Mouse (Mus musculus): ENCODE measurements at regions not wholly inside any gene's neighbourhood (a gene's known extent, or its start where the extent isn't known, plus 50 kb on each side); places are given as distances from the start of the nearest gene placed in this dataset.

- TF ChIP-seq FLI1 (IDR thresholded peaks at IDR 0.05; ENCODE audit: low read length) (no peak), GATA1 (IDR thresholded peaks at IDR 0.05; ENCODE audit: borderline replicate concordance, low read length) (no peak)
- Histone ChIP-seq H3K36me3 (replicated peaks; ENCODE audit: low read length) (no peaks in the 10 kb centered on the region), H3K27me3 (replicated peaks) (no peaks in the 10 kb centered on the region), H3K4me3 (replicated peaks) (no peak overlapping the region), H3K4me1 (no peaks in the 10 kb centered on the region), H3K9me3 (no peaks in the 10 kb centered on the region)
These were observed 628.5 kb upstream of the 4930452B06Rik start for GRCm38 (mm10) chr14:9294555-9294954.

- Histone ChIP-seq H3K4me1 (no peaks in the 10 kb centered on the region), H3K27me3 (replicated peaks) (no peaks in the 10 kb centered on the region), H3K36me3 (replicated peaks; ENCODE audit: low read length) (no peaks in the 10 kb centered on the region), H3K4me3 (replicated peaks) (no peak overlapping the region), H3K9me3 (peaks cover 3% of the 10 kb centered on the region; the same call in 1 of the 2 replicates)
- TF ChIP-seq GATA1 (IDR thresholded peaks at IDR 0.05; ENCODE audit: borderline replicate concordance, low read length) (no peak), FLI1 (IDR thresholded peaks at IDR 0.05; ENCODE audit: low read length) (no peak)
These were observed 622.1 kb upstream of the 4930452B06Rik start for GRCm38 (mm10) chr14:9288103-9288502.

- H3K9me3 ChIP-seq, result peaks cover 3% of the 10 kb centered on the region; the same call in 1 of the 2 replicates
- no peaks in the 10 kb centered on the region for H3K4me1 ChIP-seq
- no peaks in the 10 kb centered on the region for H3K27me3 ChIP-seq (replicated peaks)
- TF ChIP-seq FLI1 (IDR thresholded peaks at IDR 0.05; ENCODE audit: low read length), result no peak
- no peak for TF ChIP-seq GATA1 (IDR thresholded peaks at IDR 0.05; ENCODE audit: borderline replicate concordance, low read length)
- no peaks in the 10 kb centered on the region for H3K36me3 ChIP-seq (replicated peaks; ENCODE audit: low read length)
- peak overlapping the region; percentile 14 for H3K4me3 ChIP-seq (replicated peaks)
These were observed 619.6 kb upstream of the 4930452B06Rik start for GRCm38 (mm10) chr14:9285606-9286002.

DNA sequence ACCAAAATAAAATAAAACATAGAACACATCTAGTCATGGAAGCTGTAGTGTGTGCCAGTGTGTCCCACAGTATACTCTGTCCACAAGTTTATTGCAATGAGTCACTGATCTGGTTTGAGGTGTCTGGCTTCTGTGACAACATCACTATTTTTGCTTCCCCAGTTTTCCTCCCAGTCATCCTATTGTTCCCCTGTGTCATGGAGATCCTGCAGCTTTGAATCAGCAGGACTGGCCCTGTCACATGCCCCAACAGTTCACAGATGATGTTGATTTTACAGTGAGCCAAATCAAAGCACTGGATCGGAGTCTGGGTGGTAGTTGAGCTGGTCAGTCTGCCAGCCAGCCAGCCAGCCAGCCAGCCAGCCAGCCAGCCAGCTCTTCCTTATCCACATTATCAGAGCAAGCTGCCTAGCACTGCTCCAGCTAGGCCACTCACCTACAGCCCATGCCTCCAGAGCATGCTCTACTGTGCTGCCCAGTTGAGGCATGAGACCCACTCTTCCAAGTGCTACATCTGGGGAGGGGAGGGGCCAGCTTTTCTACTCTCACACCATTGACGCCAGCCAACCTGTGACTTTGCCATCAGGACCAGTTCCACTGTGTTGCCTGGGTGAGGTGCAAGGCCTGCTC is 619.1 kb upstream of the 4930452B06Rik start:
- peaks cover 3% of the 10 kb centered on the region; the same call in 1 of the 2 replicates for H3K9me3 ChIP-seq
- H3K4me1 ChIP-seq, result no peaks in the 10 kb centered on the region
- no peaks in the 10 kb centered on the region for H3K27me3 ChIP-seq (replicated peaks)
- no peak for TF ChIP-seq GATA1 (IDR thresholded peaks at IDR 0.05; ENCODE audit: borderline replicate concordance, low read length)
- TF ChIP-seq FLI1 (IDR thresholded peaks at IDR 0.05; ENCODE audit: low read length), result no peak
- H3K4me3 ChIP-seq (replicated peaks), result no peak overlapping the region
- H3K36me3 ChIP-seq (replicated peaks; ENCODE audit: low read length), result no peaks in the 10 kb centered on the region

DNA sequence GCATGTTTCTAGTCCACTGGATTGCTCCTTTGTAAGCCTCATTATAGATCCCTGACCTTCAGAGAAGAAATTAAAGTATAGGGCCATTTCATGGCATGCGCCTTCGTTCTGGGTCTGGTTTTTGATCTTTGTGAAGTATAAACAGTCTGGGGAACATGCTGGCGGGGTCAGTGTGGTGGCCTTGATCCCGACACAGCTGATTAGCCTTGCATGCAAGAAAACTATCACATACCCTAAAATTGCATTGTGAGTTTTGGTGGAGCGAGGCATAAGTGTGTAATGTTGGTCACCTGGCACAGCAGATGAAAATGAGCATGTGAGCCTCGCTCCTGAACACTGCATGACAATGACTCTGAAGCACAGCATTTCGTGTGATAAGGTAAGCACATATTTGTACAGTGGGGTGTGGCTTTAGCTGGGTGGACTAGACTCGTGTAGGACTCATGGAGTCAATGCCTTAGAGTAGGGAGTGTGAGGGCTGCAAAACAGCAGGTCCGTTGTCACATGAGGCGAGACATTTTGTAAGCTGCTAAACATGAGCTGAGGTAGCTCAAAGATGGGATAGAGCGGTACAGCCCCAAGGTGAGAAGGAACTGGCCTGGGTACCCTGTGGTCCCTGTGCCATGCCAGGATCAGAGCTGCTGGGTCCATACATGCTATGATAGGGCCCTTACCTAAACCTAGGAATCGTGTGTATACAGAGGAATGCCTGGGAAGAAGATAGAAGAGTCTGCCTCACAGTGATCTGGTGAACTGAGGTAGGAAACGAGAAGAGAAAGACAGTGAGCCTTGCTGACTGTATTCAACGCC is 601.4 kb upstream of the 4930452B06Rik start:
- Histone ChIP-seq H3K36me3 (replicated peaks; ENCODE audit: low read length) (no peaks in the 10 kb centered on the region), H3K27me3 (replicated peaks) (no peaks in the 10 kb centered on the region), H3K4me3 (replicated peaks) (no peak overlapping the region), H3K4me1 (no peaks in the 10 kb centered on the region), H3K9me3 (peaks cover 2% of the 10 kb centered on the region; the same call in 1 of the 2 replicates)
- TF ChIP-seq GATA1 (IDR thresholded peaks at IDR 0.05; ENCODE audit: borderline replicate concordance, low read length) (no peak), FLI1 (IDR thresholded peaks at IDR 0.05; ENCODE audit: low read length) (no peak)

DNA sequence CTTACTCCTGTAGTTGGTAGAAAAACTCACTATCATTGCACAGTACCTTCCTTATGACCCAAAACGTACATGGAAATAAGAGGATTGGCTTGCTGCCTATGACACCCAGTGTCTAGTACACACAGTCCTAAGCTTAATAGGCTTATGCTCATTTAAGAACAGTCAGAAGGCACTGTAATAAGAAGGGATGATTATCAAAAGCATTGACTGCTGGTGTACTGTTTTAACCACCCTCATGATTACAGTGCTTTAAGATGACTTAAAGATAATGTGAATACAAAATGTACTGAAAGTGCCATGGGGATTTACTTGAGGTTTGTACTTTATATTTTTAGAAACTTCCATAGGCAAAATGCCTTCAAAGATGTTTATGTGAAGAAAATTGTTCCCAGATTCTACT is 586.0 kb upstream of the 4930452B06Rik start:
- Histone ChIP-seq H3K27me3 (replicated peaks) (no peaks in the 10 kb centered on the region), H3K4me3 (replicated peaks) (no peak overlapping the region), H3K4me1 (no peaks in the 10 kb centered on the region), H3K9me3 (no peaks in the 10 kb centered on the region), H3K36me3 (replicated peaks; ENCODE audit: low read length) (no peaks in the 10 kb centered on the region)
- TF ChIP-seq GATA1 (IDR thresholded peaks at IDR 0.05; ENCODE audit: borderline replicate concordance, low read length) (no peak), FLI1 (IDR thresholded peaks at IDR 0.05; ENCODE audit: low read length) (no peak)

DNA sequence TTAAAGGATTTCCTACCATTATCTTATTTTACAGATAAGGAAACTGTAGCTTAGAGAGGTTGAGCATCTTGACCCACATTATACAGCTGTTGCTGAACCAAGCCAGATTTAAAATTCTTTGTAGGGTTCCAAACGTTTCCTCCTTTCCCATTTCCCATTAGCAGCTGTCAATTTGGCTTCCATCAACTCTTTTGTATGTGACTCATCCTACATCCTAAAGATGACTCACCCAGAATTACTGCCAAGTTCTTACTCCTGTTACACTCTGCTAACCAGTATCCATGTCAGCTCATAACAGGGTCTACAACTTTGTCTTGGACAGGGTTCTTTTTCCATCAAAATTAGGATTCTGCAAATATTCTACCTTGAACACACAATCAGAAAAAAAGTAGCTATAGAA is 579.2 kb upstream of the 4930452B06Rik start:
- Histone ChIP-seq H3K4me3 (replicated peaks) (no peak overlapping the region), H3K9me3 (no peaks in the 10 kb centered on the region), H3K4me1 (no peaks in the 10 kb centered on the region), H3K27me3 (replicated peaks) (no peaks in the 10 kb centered on the region), H3K36me3 (replicated peaks; ENCODE audit: low read length) (no peaks in the 10 kb centered on the region)
- TF ChIP-seq FLI1 (IDR thresholded peaks at IDR 0.05; ENCODE audit: low read length), result no peak
- no peak for TF ChIP-seq GATA1 (IDR thresholded peaks at IDR 0.05; ENCODE audit: borderline replicate concordance, low read length)

DNA sequence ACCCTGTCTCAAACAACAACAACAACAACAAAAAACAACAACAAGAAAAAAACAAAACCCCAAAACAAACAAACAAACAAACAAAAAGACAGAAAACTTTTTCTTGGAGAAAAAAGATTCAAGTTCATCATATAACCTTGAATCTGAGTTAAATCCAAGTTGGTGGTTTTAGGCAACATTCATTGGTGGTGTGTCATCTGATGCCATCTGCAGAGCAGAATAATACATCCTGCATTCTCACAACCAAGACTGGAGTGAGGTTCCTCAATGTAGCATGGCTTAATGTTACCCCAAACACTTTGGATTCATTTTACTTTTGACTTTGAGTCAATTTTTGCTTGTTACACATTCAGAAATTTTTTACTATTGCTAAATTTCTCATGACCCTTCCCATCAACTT is 577.3 kb upstream of the 4930452B06Rik start:
- H3K4me3 ChIP-seq (replicated peaks), result no peak overlapping the region
- H3K36me3 ChIP-seq (replicated peaks; ENCODE audit: low read length), result no peaks in the 10 kb centered on the region
- no peaks in the 10 kb centered on the region for H3K4me1 ChIP-seq
- no peaks in the 10 kb centered on the region for H3K9me3 ChIP-seq
- H3K27me3 ChIP-seq (replicated peaks), result no peaks in the 10 kb centered on the region
- TF ChIP-seq GATA1 (IDR thresholded peaks at IDR 0.05; ENCODE audit: borderline replicate concordance, low read length), result no peak
- TF ChIP-seq FLI1 (IDR thresholded peaks at IDR 0.05; ENCODE audit: low read length), result no peak

DNA sequence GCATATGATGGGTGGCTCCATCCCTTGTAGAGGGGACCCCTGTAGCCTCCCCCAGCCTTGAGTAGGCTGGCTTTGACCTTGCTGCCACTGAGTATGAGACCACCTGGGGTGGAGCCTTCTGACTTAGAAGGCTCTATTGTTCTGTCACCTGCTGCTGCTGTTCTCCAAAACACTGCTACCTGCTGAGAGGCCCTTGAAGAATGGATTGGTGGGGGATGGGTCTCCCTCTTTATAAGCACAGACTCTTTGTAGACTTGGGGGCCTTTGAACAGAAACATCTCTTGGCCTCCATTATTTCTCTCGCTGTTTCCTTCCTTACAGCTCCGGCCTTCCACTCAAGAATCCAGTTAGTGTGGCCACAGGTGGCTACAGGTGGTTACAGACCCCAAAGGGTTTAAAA is 576.1 kb upstream of the 4930452B06Rik start:
- TF ChIP-seq GATA1 (IDR thresholded peaks at IDR 0.05; ENCODE audit: borderline replicate concordance, low read length) (no peak), FLI1 (IDR thresholded peaks at IDR 0.05; ENCODE audit: low read length) (no peak)
- Histone ChIP-seq H3K4me3 (replicated peaks) (no peak overlapping the region), H3K36me3 (replicated peaks; ENCODE audit: low read length) (no peaks in the 10 kb centered on the region)

DNA sequence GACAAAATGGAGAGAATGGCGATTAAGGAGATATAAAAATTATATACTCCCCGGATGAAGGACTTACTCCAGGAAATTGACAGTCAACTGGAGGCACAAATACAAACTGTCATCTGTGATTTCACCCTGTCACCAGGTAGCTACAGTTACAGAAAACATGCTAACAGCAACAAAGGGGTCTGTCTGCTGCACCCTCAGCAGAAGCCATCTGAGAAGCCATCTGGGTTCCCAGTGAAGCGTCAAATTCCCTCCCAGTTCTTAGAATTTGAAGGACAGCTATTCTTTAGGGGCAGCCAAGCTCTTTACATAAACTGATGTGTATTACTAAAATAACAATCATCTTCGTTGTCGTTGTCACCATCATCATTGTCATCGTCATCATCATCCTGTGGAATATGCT is 561.6 kb upstream of the 4930452B06Rik start:
- Histone ChIP-seq H3K4me3 (replicated peaks) (no peak overlapping the region), H3K4me1 (no peaks in the 10 kb centered on the region), H3K36me3 (replicated peaks; ENCODE audit: low read length) (no peaks in the 10 kb centered on the region), H3K9me3 (no peaks in the 10 kb centered on the region), H3K27me3 (replicated peaks) (no peaks in the 10 kb centered on the region)
- TF ChIP-seq FLI1 (IDR thresholded peaks at IDR 0.05; ENCODE audit: low read length) (no peak), GATA1 (IDR thresholded peaks at IDR 0.05; ENCODE audit: borderline replicate concordance, low read length) (no peak)

More for the DNA sequence above, 576.1 kb upstream of the 4930452B06Rik start:
- Histone ChIP-seq H3K9me3 (no peaks in the 10 kb centered on the region), H3K27me3 (replicated peaks) (no peaks in the 10 kb centered on the region), H3K4me1 (no peaks in the 10 kb centered on the region)
